Mouse (Mus musculus) brain, embryonic 14.5 days (tissue): ENCODE data around the gene Kcnh5.

Experiments used
- CTCF ChIP-seq: fragments of 200-500 bp; IDR thresholded peaks from 2 replicates; pipeline ENCODE4 v1.5.1; 2012; ENCODE audit warnings: inconsistent platforms, mild to moderate bottlenecking, moderate library complexity, borderline replicate concordance; ENCODE audit not compliant: insufficient read depth, insufficient read length; ENCODE audit errors: extremely low read depth
- POLR2A ChIP-seq: fragments of 200-500 bp; IDR thresholded peaks from 2 replicates; pipeline ENCODE4 v1.6.1; 2012; ENCODE audit warnings: mild to moderate bottlenecking, inconsistent platforms, borderline replicate concordance; ENCODE audit not compliant: poor library complexity, insufficient read depth, insufficient read length, severe bottlenecking; ENCODE audit errors: extremely low read depth

- TF ChIP-seq CTCF: no peak
- no peak for TF ChIP-seq POLR2A
These were observed 287.7 kb downstream of the Kcnh5 start for GRCm38 (mm10) chr12:74889419-74889818.
